Mouse (Mus musculus) erythroblast, embryonic 14.5 days (primary cell): ENCODE measurements around the gene Hmgcr.

Source experiments
- GATA1 ChIP-seq: IDR thresholded peaks from 2 replicates; pipeline ENCODE4 v1.6.1; 2012; ENCODE audit warnings: low read length, inconsistent platforms, mixed read lengths
- TAL1 ChIP-seq: IDR thresholded peaks from 3 replicates; pipeline ENCODE4 v1.6.1; 2012; ENCODE audit warnings: low read length, inconsistent platforms, mixed read lengths

GRCm38 (mm10) chr13:96599182-96599581, 71.6 kb downstream of the Hmgcr start:
- TF ChIP-seq GATA1 (no peak), TAL1 (no peak)
